Mouse (Mus musculus): Measurements from ENCODE around the gene Cpm. TPM values are rescaled to one million over a fixed set of nuclear protein-coding genes. Genes with fewer than 3 reads are reported as not detected.

The Cpm gene
- polyA plus RNA-seq, 1 experiment = not detected

DNA sequence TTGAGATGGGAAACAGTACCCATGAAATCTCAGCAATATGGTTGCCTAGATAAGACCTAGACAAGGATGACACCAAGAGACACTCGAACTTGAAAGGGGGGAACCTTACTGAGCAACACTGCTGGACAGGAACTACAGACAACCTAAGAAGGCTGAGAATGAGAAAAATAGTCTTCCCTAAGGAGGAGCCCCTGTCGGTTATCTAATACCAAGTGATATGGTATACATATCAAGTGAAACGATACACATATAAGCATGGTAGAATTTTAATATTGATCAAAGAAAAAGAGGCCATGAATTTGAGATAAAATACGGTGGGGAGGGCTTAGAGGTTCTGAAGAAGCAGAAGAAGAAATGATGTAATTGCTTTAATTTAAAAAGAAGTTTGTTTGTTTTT is 23.1 kb downstream of the Cpm start:
- TF ChIP-seq GATA1 (IDR thresholded peaks at IDR 0.05; ENCODE audit: low read length) = no peak

GRCm38 (mm10) chr10:117652930-117653778 is 23.9 kb downstream of the Cpm start:
- no peak for TF ChIP-seq GATA1 (IDR thresholded peaks at IDR 0.05; ENCODE audit: low read length)

GRCm38 (mm10) chr10:117653779-117654173 is 24.5 kb downstream of the Cpm start:
- TF ChIP-seq GATA1 (IDR thresholded peaks at IDR 0.05; ENCODE audit: low read length) = no peak

- TF ChIP-seq GATA1 (IDR thresholded peaks at IDR 0.05; ENCODE audit: low read length) = no peak
Measured at GRCm38 (mm10) chr10:117654576-117655123, 25.4 kb downstream of the Cpm start.

- TF ChIP-seq GATA1 (IDR thresholded peaks at IDR 0.05; ENCODE audit: low read length) = no peak
Measured at GRCm38 (mm10) chr10:117655460-117655859, 26.2 kb downstream of the Cpm start.

DNA sequence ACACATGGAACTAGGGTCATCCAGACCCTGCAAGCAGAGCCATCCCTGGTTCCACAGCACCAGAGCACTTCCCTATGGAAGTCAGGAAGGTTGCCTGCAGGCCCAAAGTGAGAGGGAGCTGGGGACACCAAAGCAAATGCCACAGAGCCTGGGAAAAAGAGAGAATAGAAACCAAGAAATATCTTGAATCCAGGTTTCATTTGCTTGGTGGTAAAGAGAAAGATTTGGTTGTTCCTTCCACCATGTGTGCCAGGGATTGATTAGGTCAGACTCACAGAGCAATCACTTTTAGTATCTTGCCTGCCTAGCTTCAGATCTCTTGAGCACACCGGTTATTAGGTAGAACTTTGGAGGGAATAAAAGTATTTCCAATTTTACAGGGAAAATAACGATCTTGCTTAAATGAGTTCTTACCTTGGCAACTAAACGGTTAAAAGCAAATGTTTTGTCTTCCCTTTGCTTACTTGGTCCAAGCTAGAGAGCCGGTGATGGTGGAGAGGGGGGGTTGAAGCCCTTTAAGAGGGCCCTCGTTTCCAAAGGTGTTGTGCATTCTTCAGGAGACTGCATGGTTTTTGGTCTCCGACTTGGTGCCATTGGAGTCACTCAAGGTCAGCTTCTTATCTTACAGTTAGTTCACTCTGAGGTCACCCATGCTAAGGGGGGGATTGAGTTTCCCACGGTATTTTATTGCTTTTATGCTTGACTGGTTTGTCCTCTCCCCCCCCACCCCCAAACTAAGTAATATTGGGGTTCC is 26.8 kb downstream of the Cpm start:
- TF ChIP-seq GATA1 (IDR thresholded peaks at IDR 0.05; ENCODE audit: low read length) = no peak

DNA sequence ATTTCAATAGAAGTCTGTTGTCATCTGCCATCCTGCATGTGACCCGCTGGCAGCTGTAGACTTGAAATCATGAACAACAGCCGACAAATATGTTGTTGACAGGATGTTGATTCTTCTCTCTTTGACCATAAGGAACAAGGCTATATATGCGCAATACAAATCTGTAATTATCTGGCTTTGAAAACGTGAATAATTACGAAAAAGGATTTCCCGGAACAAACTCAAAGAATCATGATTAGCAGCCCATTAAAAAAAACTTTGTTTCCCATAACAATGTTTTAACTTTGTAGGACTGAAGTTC is 27.3 kb downstream of the Cpm start:
- no peak for TF ChIP-seq GATA1 (IDR thresholded peaks at IDR 0.05; ENCODE audit: low read length)

- TF ChIP-seq GATA1 (IDR thresholded peaks at IDR 0.05; ENCODE audit: low read length) = no peak
Measured at GRCm38 (mm10) chr10:117656985-117657658, 27.8 kb downstream of the Cpm start.

- no peak for TF ChIP-seq GATA1 (IDR thresholded peaks at IDR 0.05; ENCODE audit: low read length)
Measured at GRCm38 (mm10) chr10:117657659-117658306, 28.5 kb downstream of the Cpm start.

DNA sequence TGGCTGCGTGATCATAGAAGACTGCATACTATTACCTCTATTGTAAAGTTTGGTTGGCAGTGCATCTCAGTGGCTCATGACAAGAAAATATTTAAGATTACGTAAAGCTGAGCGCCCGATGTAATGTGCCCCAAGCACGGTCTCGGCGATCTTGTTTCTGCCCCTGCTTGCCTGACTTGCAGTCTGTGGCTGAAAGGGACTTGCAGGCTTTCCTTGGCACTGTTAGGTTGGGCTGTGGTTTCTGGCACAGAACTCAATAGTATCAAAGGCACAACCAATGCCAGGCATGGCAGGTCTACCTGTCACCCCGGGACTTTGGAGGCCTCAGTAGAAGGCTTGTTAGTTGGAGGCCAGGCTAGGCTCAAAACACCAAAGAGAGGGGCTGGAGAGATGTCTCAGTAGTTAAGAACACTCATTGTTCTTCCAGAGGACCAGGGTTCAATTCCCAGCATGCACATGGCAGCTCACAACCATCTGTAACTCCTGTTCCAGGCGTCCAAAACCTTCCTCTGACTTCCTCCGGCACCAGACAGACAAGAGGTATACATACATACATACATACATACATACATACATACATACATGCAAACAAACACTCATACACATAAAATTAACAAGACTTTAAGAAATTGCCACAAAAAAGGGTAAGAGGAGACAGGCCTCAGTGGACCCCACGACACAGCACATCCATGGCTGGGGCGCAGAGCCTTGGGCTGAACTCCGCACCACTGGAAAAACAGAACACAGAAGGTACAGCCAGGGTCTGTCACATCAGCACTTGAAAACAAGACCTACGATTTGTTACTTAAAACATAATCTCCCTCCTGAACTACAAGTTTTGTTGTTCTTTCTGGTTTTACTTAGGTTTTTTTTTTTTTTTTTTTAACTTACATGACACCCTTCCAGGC is 29.5 kb downstream of the Cpm start:
- no peak for TF ChIP-seq GATA1 (IDR thresholded peaks at IDR 0.05; ENCODE audit: low read length)

- no peak for TF ChIP-seq GATA1 (IDR thresholded peaks at IDR 0.05; ENCODE audit: low read length)
Measured at GRCm38 (mm10) chr10:117659430-117659813, 30.1 kb downstream of the Cpm start.

GRCm38 (mm10) chr10:117659819-117660218 is 30.5 kb downstream of the Cpm start:
- no peak for TF ChIP-seq GATA1 (IDR thresholded peaks at IDR 0.05; ENCODE audit: low read length)

DNA sequence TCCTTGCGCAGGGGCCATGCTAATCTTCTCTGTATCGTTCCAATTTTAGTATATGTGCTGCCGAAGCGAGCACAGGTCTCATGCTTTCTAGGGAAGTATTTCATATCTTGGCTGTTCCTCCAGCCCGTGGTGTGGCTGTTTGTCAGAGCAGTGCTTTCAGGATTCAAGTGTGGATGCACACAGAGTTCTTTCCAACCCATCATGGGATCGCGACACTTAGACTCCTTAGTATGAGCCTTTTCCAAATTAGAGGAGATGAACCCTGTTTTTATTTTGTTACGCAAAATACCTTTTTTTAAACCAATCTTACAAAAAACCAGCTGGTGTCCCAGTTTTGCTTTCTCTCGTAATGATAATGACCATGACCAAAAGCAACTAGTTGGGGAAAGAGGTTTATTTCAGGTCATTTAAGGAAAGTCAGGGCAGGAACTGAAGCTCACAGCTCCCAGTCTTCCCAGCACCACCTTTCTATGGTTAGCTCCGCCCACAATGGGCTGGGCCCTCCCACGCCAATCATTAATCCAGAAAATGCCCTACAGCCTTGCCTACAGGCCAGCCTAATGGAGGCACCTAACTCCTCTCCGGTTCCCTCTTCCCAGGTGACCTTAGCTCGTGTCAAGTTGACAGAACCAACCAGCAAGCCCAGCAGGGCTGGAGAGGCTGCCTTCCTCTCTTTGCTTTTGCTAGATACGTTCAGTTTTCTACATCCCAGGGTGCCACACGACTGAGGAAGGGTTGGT is 33.2 kb downstream of the Cpm start:
- no peak for TF ChIP-seq GATA1 (IDR thresholded peaks at IDR 0.05; ENCODE audit: low read length)

Measured in G1E-ER4 (cell line).